Mouse (Mus musculus) midbrain, postnatal 0 days (tissue): ENCODE data around the gene Banp. TPM values are rescaled to one million over a fixed set of nuclear protein-coding genes. Genes with fewer than 3 reads are reported as not detected.

Source experiments
- ATAC-seq: fragments of 200-750 bp; cut with Nextera tagmentation; 2 replicates; pipeline ENCODE4 v1.8.0; 2017; ENCODE audit warnings: moderate number of reproducible peaks, mild to moderate bottlenecking, moderate TSS enrichment, moderate library complexity; ENCODE audit not compliant: low FRiP score
- DNase-seq: peaks from one replicate; pipeline ENCODE4 v3.0.0-alpha.2; 2015; ENCODE audit warnings: low spot score
- H3K27ac ChIP-seq: fragments of 300-500 bp; sonication (generic); 2 replicates; pipeline ENCODE4 v1.5.1; 2014; ENCODE audit warnings: low read depth, mild to moderate bottlenecking, low read length, mixed read lengths
- H3K27me3 ChIP-seq: fragments of 300-500 bp; sonication (generic); 2 replicates; pipeline ENCODE4 v1.6.1; 2014; ENCODE audit warnings: low read length, control low read depth, mixed read lengths; ENCODE audit not compliant: insufficient read depth
- H3K36me3 ChIP-seq: fragments of 300-500 bp; sonication (generic); 2 replicates; pipeline ENCODE4 v1.6.1; 2014; ENCODE audit warnings: low read length, control low read depth, mixed read lengths; ENCODE audit not compliant: insufficient read depth
- H3K4me1 ChIP-seq: fragments of 300-500 bp; sonication (generic); 2 replicates; pipeline ENCODE4 v1.6.1; 2014; ENCODE audit warnings: mild to moderate bottlenecking, control low read depth, antibody characterized with exemption, low read length, mixed read lengths; ENCODE audit not compliant: insufficient read depth
- H3K4me2 ChIP-seq: fragments of 300-500 bp; sonication (generic); 2 replicates; pipeline ENCODE4 v1.6.1; 2014; ENCODE audit warnings: low read depth, mild to moderate bottlenecking, low read length, mixed read lengths; ENCODE audit not compliant: poor library complexity, severe bottlenecking
- H3K4me3 ChIP-seq: fragments of 300-500 bp; sonication (generic); 2 replicates; pipeline ENCODE4 v1.5.1; 2014; ENCODE audit warnings: low read depth, mild to moderate bottlenecking, low read length, moderate library complexity
- H3K9ac ChIP-seq: fragments of 300-500 bp; sonication (generic); replicated peaks from 2 replicates; pipeline ENCODE4 v1.6.1; 2014; ENCODE audit warnings: mild to moderate bottlenecking, low read length, moderate library complexity, mixed read lengths; ENCODE audit not compliant: poor library complexity, severe bottlenecking
- H3K9me3 ChIP-seq: fragments of 300-500 bp; sonication (generic); 2 replicates; pipeline ENCODE4 v1.6.1; 2016; ENCODE audit warnings: low read length, control low read depth
- CTCF ChIP-seq: IDR thresholded peaks from 2 replicates; pipeline ENCODE4 v1.5.1; 2016; ENCODE audit warnings: antibody characterized with exemption, mild to moderate bottlenecking
- WGBS: fragments of 180-500 bp; shearing (Covaris S2); extraction: QIAGEN DNeasy Blood & Tissue Kit; methylation state at CpG from one replicate; pipeline ENCODE4 v1.1.7; 2014; 5-methylcytosine and 5-hydroxymethylcytosine counted together
- polyA plus RNA-seq: library from polyadenylated mRNA; unstranded; fragments of >200 nt; fragmentation: Nextera tagmentation; extraction: Ambion mirVana; gene quantifications from 2 replicates; pipeline ENCODE4 v1.2.1, GENCODE M21; 2015
- total RNA-seq: library from RNA; depleted of rRNA; stranded (reverse); fragments of >200 nt; gene quantifications from 2 replicates; pipeline ENCODE4 v1.2.3, GENCODE M21; 2014

Banp gene
- total and polyA plus RNA-seq, 2 experiments from 2014 or later, result 24.8 to 51.6 TPM

DNA sequence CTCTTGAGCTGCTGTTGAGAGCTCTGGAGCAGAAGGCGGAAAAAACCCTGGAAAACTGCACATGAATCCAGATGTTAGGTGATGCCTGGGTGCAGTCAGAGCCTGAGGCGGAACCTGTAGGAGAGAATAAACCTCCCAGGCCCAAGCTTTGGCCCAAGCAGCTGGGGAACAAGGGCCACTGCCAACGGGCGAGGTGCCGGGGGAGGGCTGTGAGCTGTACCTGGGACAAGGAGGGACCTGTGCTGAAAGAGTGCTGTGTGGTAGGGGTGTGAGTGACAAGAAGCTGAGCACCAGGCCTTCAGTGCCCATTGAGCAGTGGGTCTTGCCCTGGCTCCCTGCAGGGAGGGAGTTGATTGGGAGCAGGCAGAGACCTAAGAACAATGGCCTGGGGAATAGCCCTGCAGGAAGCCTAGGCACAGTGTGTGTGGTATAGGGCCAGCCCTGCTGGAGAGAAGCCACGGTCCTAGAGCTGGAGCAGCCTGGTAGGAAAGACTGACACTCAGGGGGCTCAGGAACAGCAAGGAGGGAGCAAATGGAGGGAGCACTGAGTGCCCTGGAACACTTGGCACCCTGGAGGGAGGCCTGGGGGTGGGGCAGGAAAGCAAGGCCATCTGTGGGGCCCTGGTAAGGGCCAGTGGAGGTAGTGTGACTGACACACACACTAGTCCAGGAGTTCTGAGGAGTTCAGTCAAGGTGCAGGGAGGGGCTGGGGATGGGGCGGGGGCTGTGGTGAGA lies 17.3 kb downstream of the Banp start:
- H3K9ac ChIP-seq, result no peak overlapping the region
- ATAC-seq, result peak; percentile 31; the same call in 1 of the 2 replicates
- TF ChIP-seq CTCF, result no peak
- no peaks in the 10 kb centered on the region for H3K27me3 ChIP-seq
- 50% methylated on average over 7 of the region's 7 CpGs for WGBS
- no peak overlapping the region for H3K4me3 ChIP-seq
- H3K4me1 ChIP-seq, result no peaks in the 10 kb centered on the region
- no peaks in the 10 kb centered on the region for H3K9me3 ChIP-seq
- H3K27ac ChIP-seq, result peak overlapping the region; percentile 2; the same call in 1 of the 2 replicates
- H3K36me3 ChIP-seq, result no peaks in the 10 kb centered on the region
- H3K4me2 ChIP-seq, result no peak overlapping the region
- no peak for DNase-seq

DNA sequence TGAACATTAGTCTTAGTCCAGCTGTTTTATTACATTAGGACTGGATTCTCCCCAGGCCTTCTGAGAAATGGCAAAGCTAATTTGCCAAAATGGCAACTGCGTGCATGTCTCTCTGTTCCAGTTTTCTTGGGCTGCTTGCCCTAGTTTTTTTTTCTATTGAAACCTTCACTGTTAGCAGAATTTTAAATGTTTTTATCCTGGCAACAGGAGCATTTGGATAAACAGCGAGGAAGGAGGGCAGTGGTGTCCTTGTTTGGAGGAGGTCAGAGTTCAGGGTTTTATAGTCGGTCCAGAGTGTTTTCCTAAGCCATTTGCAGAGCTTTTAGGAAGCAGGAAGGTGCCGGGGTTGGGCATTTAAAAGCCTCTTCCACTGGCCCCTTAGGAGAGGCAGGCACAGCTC lies 18.4 kb downstream of the Banp start:
- Histone ChIP-seq H3K4me3 (no peak overlapping the region), H3K4me1 (no peaks in the 10 kb centered on the region), H3K9ac (no peak overlapping the region), H3K27ac (peak overlapping the region; percentile 1; the same call in 1 of the 2 replicates), H3K4me2 (no peak overlapping the region), H3K27me3 (no peaks in the 10 kb centered on the region), H3K9me3 (no peaks in the 10 kb centered on the region), H3K36me3 (no peaks in the 10 kb centered on the region)
- no peak for TF ChIP-seq CTCF
- ATAC-seq (no peak), DNase-seq (peak; percentile 35)
- WGBS, result 40% methylated on average over 4 of the region's 4 CpGs

DNA sequence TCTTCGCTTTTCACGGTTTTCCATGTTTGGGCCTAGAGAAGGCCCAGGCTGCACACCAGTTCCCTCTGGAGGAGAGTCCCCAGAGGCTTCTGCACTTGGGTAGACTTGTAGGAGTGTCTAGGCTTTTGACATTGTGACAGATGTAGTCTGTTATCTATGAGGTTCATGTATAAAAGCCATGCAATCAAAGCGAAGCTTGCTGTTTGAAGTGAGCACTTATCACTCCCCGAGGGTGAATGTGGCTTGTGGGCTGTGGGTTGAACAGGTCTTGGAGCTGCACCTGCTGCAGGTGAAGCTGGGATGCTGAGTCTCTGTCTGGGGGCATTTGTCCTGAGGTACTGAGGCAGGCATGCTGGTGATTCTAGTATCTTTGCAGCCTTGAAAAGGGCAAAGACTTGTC lies 19.0 kb downstream of the Banp start:
- no peak for DNase-seq
- H3K27ac ChIP-seq, result no peak overlapping the region; the same call in 1 of the 2 replicates
- H3K36me3 ChIP-seq, result no peaks in the 10 kb centered on the region
- no peak overlapping the region for H3K9ac ChIP-seq
- H3K4me3 ChIP-seq, result no peak overlapping the region
- WGBS, result 80% methylated on average over 4 of the region's 4 CpGs
- TF ChIP-seq CTCF, result no peak
- no peak overlapping the region for H3K4me2 ChIP-seq
- H3K4me1 ChIP-seq, result no peaks in the 10 kb centered on the region
- H3K27me3 ChIP-seq, result no peaks in the 10 kb centered on the region
- no peaks in the 10 kb centered on the region for H3K9me3 ChIP-seq
- ATAC-seq, result no peak

DNA sequence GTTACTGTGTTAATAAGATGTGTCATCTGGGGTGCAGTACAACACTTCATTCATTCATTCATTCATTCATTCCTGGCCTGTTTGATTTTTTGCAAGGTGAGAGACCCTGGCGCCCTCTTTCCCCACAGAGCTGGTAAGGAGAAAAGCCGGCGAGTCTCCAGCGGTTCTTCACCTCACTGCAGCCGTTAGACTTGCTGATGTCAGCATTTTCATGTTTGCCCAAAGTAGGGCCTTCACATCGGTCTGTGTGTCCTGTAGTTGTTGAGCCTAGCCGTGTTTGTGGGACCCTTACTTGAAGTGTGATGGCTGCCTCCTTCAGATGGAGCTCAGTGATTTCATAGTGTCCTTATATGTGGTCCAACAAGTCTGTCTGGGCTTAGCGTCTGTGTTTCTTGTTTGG lies 20.7 kb downstream of the Banp start:
- H3K9me3 ChIP-seq, result no peaks in the 10 kb centered on the region
- H3K9ac ChIP-seq, result no peak overlapping the region
- H3K27me3 ChIP-seq, result no peaks in the 10 kb centered on the region
- WGBS, result 86% methylated on average over 8 of the region's 8 CpGs
- 0 out of 2 replicates have a peak overlapping the region, but pooled peaks have one; percentile 55 for H3K27ac ChIP-seq
- ATAC-seq, result no peak
- H3K4me2 ChIP-seq, result no peak overlapping the region
- no peak for TF ChIP-seq CTCF
- H3K36me3 ChIP-seq, result 0 out of 2 replicates have a peak, but pooled peaks cover 7% of the 10 kb centered on the region
- H3K4me1 ChIP-seq, result no peaks in the 10 kb centered on the region
- no peak overlapping the region for H3K4me3 ChIP-seq
- DNase-seq, result no peak

DNA sequence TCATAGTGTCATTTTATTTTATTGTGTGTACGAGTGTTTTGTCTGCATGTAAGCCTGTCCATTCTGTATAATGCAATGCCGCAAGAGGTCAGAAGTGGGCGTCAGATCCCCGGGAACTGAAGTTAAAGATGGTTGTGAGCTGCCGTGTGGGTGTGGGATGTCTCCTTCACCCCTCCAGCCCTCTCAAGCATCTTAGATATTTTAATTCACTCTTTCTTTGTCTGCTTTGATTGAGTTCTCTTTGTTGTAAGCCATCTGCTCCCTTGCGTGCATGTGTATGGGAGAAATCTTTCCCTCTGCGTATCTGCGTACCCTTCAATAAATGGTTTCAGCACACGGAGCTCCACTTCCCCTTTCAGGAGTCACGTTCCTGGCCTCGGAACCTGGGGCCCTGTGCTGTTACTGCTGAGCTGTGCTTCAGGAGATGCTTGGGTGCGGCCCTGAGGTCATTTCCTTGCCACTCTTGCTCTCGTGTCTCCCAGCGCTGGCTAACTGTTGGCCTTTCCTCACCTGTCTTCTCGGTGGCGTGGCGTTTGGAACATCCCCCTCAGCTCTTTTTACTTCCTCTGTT lies 22.0 kb downstream of the Banp start:
- ATAC-seq (no peak), DNase-seq (no peak)
- Histone ChIP-seq H3K27ac (no peak overlapping the region), H3K4me3 (no peak overlapping the region), H3K4me2 (no peak overlapping the region), H3K4me1 (no peaks in the 10 kb centered on the region), H3K9me3 (no peaks in the 10 kb centered on the region), H3K27me3 (no peaks in the 10 kb centered on the region), H3K36me3 (peaks cover 19% of the 10 kb centered on the region), H3K9ac (no peak overlapping the region)
- TF ChIP-seq CTCF, result peak; percentile 45
- 64% methylated on average over 17 of the region's 17 CpGs for WGBS

DNA sequence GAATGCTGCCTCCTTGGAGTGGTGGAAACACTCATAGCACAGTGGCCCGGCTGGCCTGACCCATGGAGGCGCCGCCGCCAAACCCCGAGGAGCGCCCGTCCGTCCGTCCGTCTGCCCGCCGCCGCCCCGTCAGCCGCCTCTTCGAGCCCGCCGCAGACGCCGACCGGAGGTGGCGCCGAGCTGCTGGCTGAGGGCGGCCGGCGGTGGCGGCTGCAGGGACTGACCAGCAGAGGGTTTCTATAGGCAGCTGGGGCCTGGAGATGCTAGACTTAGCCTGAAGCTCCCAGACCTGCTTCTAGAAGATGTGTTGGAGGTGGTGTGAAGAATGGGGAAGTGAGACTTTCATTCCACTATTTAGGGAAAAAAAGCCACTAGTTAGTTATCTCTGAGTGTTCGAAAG lies 24.4 kb downstream of the Banp start:
- Histone ChIP-seq H3K4me3 (no peak overlapping the region), H3K27ac (no peak overlapping the region), H3K9me3 (no peaks in the 10 kb centered on the region), H3K36me3 (peaks cover 23% of the 10 kb centered on the region), H3K4me1 (no peaks in the 10 kb centered on the region), H3K9ac (no peak overlapping the region), H3K27me3 (no peaks in the 10 kb centered on the region), H3K4me2 (no peak overlapping the region)
- WGBS, result 96% methylated on average over 28 of the region's 28 CpGs
- DNase-seq, result no peak
- no peak for ATAC-seq
- no peak for TF ChIP-seq CTCF
